Mouse (Mus musculus) fat pad, adult 2 months (tissue): ENCODE results near the gene Hrh2.

Source experiments
- DNase-seq: peaks from one replicate; pipeline ENCODE4 v3.0.0-alpha.2; 2011; ENCODE audit warnings: low read depth, low spot score; ENCODE audit errors: extremely low read depth

Hrh2 gene

DNA sequence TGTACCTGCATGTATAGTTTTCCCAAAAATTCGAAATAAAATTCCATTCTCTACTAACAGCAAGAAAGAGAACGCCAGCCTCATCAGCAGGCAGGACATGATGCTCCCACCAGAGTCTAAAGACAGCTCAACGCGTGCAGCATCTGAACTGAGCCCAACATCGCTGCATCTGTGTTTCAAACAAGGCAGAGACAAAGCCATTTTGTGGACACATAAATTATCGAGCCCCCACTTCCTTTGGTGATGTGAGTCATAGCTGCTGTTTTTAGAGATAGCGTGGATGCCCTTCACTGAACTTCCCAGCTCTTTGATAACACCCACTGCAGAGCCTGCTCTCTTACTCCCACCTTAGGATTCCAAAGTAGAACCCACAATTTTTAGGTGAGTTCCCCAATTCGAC, 16.5 kb upstream of the Hrh2 start:
- DNase-seq = no peak

DNA sequence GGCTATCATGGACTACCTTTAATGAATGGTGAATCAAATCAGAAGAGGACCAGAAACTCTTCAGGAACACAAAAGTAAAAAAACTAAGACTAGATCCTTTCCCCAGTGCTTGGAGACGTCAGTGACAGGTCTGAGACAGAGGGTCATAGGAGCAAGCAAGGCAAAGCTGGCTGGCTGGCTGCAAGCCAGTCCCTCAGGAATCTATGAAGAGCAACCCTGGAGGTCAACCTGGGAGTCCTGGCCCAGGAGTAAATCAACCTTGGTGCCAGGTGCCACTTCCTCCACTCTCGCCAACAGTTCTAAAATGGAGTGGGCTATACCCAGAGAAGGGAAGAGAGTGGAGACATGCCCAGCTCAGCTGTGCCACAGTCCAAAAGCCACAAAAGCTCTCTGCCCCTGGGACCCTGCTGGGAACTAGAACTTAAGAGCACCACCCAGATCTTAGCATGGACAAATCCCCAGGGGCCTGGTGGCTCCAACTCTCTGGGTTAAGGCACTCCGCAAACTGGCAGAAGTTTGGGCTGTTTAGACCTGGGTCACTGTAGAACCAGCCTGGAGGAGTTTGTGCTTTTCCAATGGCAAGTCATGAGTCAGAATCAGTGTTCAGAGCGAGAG, 15.4 kb upstream of the Hrh2 start:
- DNase-seq = no peak

DNA sequence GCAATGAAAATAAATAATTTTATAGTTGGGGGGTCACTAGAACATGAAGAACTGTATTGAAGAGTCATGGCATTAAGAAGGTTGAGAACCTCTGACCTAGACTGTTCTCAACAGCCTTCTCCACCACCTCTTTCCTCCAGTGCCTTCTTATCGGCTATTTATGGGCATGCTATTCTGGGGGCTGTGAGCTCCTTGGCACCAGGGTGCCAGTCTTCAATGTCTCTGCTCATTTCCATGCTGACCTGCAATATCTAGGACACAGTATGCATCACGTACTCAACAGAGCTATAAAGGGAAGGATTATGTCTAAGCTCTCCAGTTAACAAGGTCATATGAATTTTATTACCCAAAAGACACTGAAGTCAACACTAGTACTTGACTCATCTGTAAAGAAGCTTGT, 14.6 kb upstream of the Hrh2 start:
- no peak for DNase-seq

DNA sequence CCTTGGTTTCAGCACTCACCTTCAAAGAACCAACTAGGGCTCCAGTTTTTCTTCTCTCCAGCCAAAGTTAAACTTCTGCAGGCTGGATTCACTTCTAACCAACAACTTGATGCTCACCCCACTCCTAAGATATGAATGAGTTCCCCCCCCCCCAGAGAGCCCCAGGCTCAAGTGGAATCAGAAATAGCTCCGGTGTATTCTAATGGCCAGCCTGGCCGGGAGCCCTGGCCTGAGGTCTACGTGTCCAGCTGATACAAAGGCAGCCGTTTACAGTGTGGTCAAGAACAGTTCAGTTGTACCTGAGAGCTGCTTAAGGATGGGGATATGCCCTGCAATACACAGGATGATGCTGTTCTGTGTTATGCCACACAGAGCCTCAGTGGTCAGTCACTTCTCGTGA, 13.3 kb upstream of the Hrh2 start:
- DNase-seq = no peak

DNA sequence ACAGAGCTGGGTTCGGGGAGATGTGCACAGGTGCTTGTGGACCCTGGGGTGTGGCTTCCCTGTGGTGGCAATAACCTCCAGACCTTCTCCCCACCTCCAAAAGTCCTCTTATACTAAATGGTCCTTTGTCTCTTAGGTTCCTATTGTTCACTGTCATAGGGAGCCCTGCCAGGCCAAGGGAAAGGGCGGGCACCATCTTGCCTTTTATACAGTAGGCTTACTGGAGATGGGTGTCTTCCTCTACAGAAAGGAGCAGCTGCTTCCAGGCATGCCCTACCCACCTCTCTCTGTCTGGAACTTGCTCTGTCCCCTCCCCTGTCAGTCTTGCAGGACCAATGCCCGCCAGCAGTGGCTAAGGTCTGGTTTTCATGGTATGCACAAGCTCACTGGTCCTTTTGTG, 12.0 kb upstream of the Hrh2 start:
- DNase-seq = no peak

DNA sequence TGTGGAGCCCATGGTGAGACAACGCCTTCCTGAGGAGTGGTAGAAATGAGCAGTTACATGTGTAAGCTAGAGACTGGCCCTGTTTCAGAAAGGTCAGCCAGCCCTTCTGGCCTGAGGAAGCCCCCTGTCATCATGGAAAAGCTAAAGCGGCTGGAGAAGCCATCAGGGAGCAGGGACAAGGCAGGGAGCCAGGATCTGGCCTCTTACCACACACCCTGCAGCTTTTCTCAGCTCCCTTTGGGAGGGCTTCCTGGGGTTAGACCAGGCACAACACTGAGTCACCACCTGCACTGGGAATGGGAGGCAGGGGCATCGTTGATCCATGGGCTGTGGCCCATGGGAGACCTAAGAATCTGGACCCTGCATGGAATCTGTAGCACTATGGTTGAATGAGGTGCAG, 11.5 kb upstream of the Hrh2 start:
- no peak for DNase-seq

DNA sequence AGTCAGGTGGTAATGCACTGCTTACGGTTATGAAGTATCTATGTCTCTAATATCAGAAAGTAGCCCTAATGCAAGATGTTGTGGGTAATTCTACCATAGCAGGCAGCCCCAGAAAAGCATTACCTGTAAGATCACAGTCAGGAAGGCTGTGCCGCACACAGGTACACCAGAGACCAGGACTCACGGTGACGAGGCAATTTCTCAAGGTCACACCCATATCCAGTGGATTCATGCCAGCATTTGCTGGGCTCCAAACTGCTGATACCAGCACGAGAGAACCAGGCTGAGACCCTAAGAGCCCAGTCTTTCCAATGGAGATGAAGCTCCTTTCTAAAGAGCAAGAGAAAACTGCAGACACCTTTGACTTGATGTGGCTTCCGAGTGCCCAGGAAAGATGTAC, 10.6 kb upstream of the Hrh2 start:
- no peak for DNase-seq

DNA sequence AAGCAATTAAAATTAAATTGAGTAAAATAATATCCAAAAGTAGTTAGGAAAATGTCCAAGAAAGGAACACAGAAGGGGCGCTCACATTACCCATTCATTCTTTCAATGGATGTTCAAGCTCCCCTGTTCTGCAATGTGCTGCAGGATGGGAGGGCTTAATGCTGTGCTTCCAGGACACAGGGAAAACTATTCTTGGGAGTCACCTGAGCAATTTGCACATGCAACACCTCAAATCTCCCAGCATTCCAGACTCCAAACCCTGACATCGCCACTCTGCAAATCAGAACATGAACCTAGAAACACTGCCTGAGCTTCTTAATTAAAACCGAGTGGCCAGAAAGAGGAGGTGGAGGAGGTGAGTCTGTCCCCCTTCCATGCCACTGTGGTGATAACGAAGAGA, 10.0 kb upstream of the Hrh2 start:
- no peak for DNase-seq

DNA sequence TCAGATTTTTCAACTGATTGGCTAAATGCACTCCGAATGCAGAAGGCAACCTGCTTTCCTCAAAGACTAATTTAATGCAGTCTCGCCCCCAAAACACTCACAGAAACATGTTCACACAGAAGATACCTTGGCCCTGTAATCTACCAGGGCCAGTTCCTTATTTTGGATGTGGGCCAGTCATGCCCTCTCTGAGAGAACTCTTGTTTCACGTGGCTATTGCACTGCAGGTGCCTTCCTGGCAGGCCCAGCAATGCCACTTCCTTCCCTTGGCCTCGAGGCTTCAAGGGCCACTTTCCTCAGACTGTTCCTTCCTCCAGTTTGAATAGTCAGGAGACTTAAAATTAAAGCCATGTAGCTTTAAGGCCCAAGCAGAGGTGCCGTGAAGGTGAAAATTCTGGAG, 5.5 kb upstream of the Hrh2 start:
- no peak for DNase-seq

DNA sequence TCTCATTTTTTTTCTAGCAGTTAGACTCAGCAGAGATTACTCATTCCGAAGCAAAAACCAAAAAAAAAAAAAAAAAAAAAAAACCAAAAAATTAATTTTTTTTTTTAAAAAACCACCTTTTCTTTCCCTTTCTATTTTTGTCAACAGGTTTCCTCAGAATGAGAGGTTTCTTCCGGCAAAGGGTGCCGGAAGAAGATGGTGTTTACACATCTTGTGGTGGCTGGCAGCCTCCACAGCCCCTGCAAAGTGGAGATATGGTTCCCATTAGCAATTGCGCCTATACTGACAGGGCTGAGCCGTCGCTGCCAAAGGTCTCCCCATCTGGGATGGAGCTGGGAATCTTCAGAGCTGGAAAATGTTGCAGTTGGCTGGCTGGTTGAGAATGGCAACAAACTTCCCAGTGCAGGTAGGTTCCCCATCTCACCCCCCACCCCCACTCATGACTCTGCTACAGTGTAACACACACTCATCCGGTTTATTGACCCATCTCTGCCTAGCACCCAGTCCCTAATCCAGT, 3.7 kb upstream of the Hrh2 start:
- no peak for DNase-seq

DNA sequence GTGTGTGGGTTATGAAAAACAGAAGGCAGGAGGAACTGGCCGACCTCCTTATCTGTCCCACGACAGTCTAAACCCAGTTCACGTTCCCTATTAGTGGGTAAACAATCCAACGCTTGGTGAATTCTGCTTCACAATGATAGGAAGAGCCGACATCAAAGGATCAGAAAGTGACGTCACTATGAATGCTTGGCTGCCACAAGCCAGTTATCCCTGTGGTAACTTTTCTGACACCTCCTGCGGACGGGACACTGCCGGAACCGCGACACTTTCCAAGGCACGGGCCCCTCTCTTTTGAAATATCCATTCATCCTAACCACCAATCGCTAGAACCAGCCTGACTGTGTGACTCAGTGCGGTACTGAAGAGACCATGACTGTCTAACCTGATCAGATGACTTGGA, 2.0 kb upstream of the Hrh2 start:
- DNase-seq = no peak

DNA sequence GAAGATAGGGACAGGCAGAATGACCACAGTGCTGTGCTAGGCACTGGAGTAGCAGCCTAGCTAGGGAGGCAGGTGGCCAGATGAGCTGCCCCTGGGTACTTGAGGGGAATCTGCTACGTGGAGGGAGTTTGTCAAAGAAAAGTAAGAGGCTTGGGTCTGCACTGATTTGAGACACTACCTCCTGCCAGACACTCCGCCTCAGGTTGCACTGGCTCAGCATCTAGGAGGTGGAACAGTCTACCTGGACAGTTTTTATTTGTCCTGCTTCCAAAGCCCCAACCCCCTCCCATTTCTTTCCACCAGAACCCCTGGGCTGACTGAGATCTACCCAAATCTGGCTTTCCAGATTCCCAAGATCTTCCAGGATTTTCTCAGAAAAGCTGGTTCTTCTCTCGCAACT, 748 bp upstream of the Hrh2 start:
- DNase-seq = no peak

DNA sequence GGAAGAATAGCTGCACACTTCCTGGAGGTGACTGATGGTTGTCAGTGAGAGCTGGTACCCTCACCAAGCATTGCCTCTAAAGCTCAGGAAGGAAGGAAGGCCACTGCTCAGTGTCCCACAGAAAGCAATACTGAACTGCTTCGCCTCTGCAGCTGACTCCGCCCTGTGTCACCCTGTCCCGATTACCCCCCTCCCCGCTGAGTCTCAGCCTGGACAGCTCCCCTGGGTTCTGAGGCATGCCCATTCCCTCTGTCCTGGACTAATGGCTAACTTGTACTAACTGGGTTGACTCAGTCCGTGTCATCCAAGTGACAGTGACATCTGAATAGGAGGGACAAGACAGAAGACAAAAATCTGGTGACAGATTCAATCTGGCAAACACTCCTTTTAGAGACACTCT, 1.7 kb downstream of the Hrh2 start:
- no peak for DNase-seq

DNA sequence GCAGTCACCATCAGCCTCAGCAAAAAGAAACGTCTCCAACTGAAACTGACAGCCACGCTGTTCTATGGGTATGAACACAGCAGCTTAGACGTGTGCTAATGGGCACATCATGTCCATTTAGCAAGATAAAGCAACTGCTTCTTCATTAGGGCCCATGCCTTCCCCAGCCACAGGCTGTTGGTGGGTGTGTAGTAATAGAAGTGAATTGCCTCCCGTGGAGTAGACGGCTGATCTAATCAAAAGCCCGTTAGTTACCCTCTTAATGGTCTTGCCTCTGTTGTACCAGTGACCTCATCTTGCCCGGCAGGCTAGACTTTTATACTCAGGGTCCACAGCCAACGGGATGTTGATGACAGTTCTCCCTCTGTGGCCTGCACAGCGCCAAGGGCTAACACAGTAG, 7.1 kb downstream of the Hrh2 start:
- DNase-seq = no peak

DNA sequence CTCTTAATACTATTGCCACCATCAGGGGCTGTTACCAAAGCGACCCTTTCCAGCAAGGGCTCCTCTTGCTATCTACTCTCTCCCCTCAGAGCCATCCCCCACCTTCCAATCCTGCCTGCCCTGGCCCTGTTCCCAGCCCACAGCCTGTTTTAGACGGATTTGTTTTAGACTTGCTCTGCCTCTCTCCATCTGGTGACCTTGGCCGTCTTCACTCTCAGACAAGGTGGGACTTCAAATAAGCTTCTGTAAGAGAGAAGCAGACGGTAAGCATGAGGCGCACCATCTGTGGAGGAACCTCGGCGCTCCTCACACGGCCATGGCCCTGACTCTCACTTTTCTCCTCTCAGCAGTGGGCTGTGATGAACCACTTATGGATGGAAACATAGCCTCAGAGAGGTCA, 10.5 kb downstream of the Hrh2 start:
- DNase-seq = no peak

DNA sequence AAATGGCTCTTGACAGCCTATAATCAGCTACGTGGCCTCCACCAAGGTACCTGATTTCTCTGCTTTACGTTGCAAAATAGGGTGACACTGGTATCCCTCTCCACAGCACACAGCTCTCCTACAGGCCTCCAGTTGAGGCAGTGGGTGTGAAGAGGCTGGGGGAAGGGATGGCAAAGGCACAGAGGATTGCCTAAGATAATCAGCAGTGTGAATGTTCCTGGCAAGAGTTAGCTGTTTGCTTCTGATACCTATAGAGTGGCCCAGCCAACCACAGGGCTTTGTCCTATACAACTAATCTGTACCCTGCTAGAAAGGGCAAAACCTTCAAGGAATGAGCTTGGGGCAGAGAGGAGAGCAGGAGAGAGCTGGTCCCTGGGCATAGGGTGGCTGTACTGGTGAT, 11.5 kb downstream of the Hrh2 start:
- DNase-seq = no peak

DNA sequence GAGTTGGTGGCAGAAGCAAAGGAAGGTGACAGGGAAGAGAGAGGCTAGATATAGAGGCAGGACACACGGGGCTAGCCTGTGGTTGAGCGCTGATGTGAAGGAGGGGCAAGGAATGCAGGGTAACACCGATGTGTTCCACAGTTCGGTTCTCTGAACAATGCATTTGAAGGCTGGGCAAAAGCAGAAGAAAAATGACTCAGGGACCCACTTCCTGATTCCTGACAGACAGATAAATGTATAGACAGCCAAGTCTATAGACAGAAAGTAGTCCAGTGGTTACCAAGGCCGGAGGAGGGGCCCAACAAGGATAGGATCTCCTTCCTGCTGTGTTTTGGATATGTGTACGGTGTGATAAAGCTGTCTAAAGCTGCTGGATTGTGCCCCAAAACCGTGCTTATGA, 13.3 kb downstream of the Hrh2 start:
- no peak for DNase-seq

DNA sequence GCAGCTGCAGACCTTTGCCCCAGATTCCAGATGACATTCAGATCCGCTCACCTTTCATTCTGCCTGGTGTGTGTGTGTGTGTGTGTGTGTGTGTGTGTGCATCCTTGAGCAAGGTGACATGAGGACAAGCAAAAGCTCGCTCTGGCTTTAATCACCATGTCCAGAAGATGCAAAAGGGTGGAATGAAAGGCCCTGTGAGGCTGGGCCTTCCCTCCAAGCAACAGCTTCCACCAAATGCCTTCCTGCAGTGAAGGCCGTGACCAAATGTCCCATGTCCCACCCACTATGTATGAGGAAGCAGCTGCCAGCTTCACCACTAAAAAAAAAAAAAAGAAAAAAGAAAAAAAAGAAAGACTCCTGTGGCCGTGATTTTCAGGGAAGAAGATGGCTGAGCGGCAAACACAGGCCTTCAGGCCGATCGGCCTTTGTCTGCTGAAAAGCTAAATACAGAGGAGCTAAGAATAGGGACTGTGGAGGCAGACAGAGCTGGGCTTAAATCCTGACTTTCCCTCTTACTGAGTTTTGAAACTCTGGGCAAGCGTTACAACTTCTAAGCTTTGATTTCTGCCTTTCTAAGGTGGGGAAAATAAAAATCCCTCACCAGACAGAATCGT, 14.3 kb downstream of the Hrh2 start:
- DNase-seq = no peak

DNA sequence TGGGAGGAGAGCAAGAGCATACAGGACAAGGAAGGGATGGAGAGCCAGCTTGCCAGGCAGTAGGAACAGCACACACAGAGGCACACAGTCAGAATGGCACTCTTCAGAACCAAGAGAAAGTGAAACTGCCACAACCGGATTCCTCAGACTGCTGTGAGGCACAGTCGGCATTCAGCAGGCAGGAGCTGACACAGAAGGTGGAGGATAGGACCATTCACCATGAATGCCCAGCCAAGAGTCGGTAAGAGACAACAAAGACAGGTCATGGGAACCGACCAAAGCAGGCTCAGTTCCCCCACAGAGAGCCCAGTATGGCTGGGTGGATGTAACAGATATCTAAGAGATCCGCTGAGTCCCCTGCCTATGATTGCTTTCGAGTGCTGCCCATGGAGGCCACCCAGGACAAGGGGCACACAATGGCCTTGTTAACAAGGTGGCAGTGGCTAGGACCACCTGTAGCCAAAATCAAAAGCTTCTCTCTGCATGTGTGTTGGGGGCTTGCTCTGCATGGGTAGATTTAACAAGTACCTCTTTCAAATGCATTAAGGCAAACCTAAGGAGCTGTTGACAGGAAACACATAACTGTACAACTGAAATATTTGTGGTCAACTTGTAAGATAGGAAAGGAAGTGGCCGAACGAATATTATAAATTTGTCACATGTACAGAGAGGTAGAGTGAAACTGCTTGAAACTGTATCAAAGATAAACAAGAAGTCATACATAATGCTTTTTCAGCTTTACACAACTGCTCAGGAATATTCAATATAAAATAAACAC, 17.7 kb downstream of the Hrh2 start:
- DNase-seq = no peak

DNA sequence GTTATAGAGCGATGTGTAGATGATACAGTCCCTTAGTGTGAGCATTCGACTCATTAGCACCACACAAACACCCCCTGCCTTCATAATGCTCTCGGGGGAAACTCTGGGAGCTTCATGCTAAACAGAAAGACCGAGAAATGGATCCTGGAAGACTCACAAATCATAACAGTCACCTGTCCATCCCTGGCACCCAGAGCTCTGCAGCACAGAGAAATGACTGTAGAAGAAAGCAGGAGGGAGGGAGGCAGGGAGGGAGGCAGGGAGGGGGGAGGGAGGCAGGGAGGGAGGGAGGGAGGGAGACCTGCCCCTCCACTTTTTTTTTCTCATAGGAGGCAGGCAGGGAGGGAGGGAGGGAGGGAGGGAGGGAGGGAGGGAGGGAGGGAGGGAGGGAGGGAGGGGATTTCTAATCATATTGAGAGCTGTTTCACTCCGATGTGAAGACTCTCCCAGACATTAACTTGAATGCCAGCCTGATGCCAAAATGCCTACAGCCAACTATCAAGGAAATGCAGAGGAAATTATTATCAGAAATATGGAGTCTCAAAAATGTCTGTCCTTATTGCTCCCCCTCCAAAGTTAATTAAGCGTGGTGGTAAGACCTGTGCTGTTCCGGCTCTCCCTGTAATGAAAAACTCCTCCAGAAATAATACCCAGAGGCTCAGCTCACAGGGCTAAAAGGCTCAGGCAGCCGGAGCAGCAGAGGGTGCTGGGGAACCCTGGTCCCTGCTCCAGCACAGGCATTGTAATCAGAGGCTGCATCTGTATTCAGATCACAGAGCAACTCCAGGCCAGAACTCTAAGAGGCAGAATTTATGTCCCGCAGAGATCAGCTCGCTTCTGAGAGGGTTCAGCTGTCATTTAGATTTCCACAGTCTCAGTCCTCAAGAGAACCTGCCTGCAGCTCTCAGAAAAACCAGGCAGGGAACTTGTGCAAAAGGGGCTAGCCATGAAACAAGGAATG, 19.9 kb downstream of the Hrh2 start:
- DNase-seq = no peak

DNA sequence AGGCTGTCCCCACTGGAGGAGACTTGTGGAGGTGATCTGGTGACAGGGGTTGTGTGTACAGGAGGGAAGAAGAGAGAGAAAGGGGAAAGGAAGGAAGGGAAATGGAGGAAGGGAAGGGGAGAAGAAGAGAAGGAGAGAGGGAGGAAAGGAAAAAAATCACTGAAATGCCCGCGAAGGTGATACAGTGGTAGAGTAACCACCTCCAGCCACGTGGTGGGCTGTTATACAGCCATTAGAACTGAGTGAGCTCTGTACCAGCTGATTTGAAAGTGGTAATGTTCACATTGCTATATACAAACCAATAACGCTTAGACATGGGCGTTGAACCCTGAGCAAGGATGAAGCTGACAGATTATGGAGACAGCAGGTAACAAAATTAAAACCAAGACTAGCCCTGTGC, 20.6 kb downstream of the Hrh2 start:
- no peak for DNase-seq
